Mouse (Mus musculus) megakaryocyte, embryonic 14.5 days (primary cell): ENCODE data around the gene Bcl2. TPM values are rescaled to one million over a fixed set of nuclear protein-coding genes. Genes with fewer than 3 reads are reported as not detected.

Experiments used
- H3K27me3 ChIP-seq: replicated peaks from 2 replicates; pipeline ENCODE3; 2012; ENCODE audit warnings: inconsistent platforms
- H3K36me3 ChIP-seq: replicated peaks from 2 replicates; pipeline ENCODE3; 2012; ENCODE audit warnings: low read length, inconsistent platforms, mixed read lengths
- H3K4me1 ChIP-seq: 2 replicates; pipeline ENCODE4 v1.6.1; 2012; ENCODE audit warnings: inconsistent platforms
- H3K4me3 ChIP-seq: replicated peaks from 2 replicates; pipeline ENCODE3; 2012; ENCODE audit warnings: moderate library complexity, mild to moderate bottlenecking, inconsistent platforms
- H3K9me3 ChIP-seq: 2 replicates; pipeline ENCODE4 v1.6.1; 2012; ENCODE audit warnings: inconsistent platforms
- FLI1 ChIP-seq: IDR thresholded peaks from 2 replicates; pipeline ENCODE4 v1.6.1; 2012; ENCODE audit warnings: low read length, inconsistent platforms, mixed read lengths
- GATA1 ChIP-seq: IDR thresholded peaks from 3 replicates; pipeline ENCODE4 v1.6.1; 2012; ENCODE audit warnings: mixed read lengths, low read length, inconsistent platforms, borderline replicate concordance
- polyA plus RNA-seq: library from polyadenylated mRNA; stranded (reverse); fragments of >175 nt; gene quantifications from 2 replicates; pipeline ENCODE4 v1.2.3, GENCODE M21; 2012; ENCODE audit warnings: low replicate concordance; ENCODE audit not compliant: insufficient read depth

The Bcl2 gene
- polyA plus RNA-seq, 1 experiment = 3.0 TPM

GRCm38 (mm10) chr1:106597575-106598291, 116.3 kb downstream of the Bcl2 start:
- Histone ChIP-seq H3K4me3 (no peak overlapping the region), H3K4me1 (peaks cover 44% of the 10 kb centered on the region), H3K36me3 (peaks cover 2% of the 10 kb centered on the region), H3K27me3 (no peaks in the 10 kb centered on the region), H3K9me3 (no peaks in the 10 kb centered on the region)
- TF ChIP-seq GATA1 = no peak
- no peak for TF ChIP-seq FLI1

GRCm38 (mm10) chr1:106596380-106596779, 117.7 kb downstream of the Bcl2 start:
- Histone ChIP-seq H3K36me3 (peaks cover 2% of the 10 kb centered on the region), H3K4me3 (no peak overlapping the region), H3K9me3 (no peaks in the 10 kb centered on the region), H3K27me3 (no peaks in the 10 kb centered on the region), H3K4me1 (peaks cover 35% of the 10 kb centered on the region)
- TF ChIP-seq FLI1 = no peak
- no peak for TF ChIP-seq GATA1

DNA sequence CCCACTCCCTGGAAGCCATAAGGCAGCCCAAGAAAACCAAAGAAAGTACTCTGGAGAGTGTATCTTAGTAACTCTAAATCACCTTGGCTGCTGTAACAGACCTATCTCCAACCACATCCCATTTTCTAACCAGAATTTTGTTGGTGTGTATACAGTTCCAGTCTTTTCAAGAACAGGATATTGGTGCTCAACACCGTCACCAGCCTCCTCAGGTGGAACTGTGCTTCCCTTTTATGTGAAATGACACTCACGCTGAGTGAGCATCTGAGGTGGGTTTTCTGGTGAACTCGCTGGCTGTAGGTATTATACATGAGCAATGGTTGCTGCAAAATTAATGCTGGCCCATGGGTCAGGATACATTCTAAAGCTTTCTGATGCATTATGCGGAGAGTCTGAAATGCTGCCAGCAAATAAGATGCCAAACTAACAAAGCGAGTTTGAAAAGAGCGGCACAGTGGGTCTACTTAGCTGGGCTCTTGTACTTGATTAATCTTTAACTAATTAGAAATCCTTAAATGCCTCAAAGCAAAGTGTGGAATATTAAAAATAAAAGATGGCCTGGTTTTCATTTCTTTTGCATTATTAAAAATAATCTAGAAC, 118.7 kb downstream of the Bcl2 start:
- TF ChIP-seq GATA1 = no peak
- TF ChIP-seq FLI1 = no peak
- H3K9me3 ChIP-seq = no peaks in the 10 kb centered on the region
- no peak overlapping the region for H3K4me3 ChIP-seq
- peaks cover 2% of the 10 kb centered on the region for H3K36me3 ChIP-seq
- peaks cover 25% of the 10 kb centered on the region for H3K4me1 ChIP-seq
- no peaks in the 10 kb centered on the region for H3K27me3 ChIP-seq

- Histone ChIP-seq H3K4me3 (no peak overlapping the region), H3K27me3 (peaks cover 2% of the 10 kb centered on the region), H3K9me3 (peaks cover 6% of the 10 kb centered on the region; the same call in 1 of the 2 replicates), H3K36me3 (peaks cover 2% of the 10 kb centered on the region), H3K4me1 (peaks cover 3% of the 10 kb centered on the region)
- TF ChIP-seq GATA1 (no peak), FLI1 (no peak)
Measured at GRCm38 (mm10) chr1:106591180-106591774, 122.8 kb downstream of the Bcl2 start.

DNA sequence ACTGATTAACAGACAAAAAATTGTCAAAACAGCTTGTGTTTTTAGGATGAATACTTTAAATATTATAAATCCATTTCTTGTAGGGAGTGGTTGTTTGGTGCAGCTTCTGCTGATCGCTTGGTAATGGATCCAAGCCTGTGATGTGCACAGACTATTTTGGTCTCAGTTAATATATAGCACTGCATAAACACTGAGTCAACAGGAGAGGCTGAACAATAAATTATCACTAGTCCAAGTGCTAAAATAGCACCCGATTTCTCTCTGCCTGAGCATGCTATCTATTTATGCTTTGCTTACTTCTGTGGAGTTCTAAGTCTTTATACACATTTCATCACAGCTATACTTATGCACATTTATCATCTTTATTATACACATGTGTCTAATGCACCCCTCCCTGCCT, 124.9 kb downstream of the Bcl2 start:
- Histone ChIP-seq H3K27me3 (peaks cover 2% of the 10 kb centered on the region), H3K9me3 (peaks cover 6% of the 10 kb centered on the region; the same call in 1 of the 2 replicates), H3K36me3 (no peaks in the 10 kb centered on the region), H3K4me3 (no peak overlapping the region), H3K4me1 (peaks cover 3% of the 10 kb centered on the region)
- TF ChIP-seq FLI1 = no peak
- TF ChIP-seq GATA1 = no peak

DNA sequence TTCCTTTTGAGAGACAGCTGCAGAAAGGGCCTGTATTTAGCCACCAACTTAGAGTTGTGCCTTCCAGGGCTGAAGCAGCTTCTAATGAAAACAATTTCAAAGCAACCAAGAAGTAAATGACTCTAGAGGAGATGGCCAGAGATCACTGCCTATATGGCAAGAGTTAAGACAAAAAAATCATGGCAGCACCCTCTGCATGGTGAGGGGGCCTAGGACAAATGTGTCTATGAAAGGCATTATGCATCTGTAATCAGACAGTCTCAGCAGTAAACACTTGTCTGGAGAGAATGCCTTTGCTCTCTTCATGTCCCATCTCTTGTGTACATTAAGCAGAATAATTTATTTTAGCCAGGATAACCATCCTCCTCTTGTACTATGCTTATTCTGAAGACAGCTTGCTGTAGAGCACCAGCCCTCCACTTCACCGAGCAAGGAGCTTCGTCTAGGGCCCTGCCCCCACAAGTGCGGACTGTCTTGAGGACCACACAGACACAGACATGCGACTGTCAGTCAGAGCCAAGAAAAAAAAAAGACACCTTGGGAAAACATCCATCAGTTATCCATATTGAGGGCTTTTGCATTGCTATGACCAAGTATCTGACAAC, 126.1 kb downstream of the Bcl2 start:
- peaks cover 6% of the 10 kb centered on the region; the same call in 1 of the 2 replicates for H3K9me3 ChIP-seq
- TF ChIP-seq FLI1 (no peak), GATA1 (no peak)
- no peak overlapping the region for H3K4me3 ChIP-seq
- peaks cover 2% of the 10 kb centered on the region for H3K27me3 ChIP-seq
- H3K4me1 ChIP-seq = peaks cover 6% of the 10 kb centered on the region
- H3K36me3 ChIP-seq = no peaks in the 10 kb centered on the region

DNA sequence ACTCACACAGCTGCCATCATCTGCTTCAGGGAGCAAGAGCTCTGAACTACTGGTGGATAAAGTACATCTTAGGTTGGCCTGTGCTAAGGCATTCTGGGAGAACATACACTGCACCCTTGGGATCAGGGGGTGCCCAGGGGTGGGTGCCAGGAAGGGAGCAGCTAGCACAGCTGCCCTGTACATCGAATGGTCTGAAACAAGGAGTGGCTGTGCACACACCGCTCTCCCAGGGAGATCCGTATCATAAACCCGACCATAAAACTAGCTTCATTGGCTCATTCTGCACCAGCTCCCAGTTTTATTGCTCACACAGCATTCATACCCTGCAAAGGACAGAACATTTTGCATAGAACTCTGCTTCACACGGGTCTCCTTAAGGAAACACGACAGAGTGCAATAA, 127.3 kb downstream of the Bcl2 start:
- TF ChIP-seq GATA1 = no peak
- no peak for TF ChIP-seq FLI1
- peaks cover 6% of the 10 kb centered on the region; the same call in 1 of the 2 replicates for H3K9me3 ChIP-seq
- H3K4me3 ChIP-seq = no peak overlapping the region
- no peaks in the 10 kb centered on the region for H3K36me3 ChIP-seq
- peaks cover 15% of the 10 kb centered on the region for H3K4me1 ChIP-seq
- peaks cover 2% of the 10 kb centered on the region for H3K27me3 ChIP-seq

DNA sequence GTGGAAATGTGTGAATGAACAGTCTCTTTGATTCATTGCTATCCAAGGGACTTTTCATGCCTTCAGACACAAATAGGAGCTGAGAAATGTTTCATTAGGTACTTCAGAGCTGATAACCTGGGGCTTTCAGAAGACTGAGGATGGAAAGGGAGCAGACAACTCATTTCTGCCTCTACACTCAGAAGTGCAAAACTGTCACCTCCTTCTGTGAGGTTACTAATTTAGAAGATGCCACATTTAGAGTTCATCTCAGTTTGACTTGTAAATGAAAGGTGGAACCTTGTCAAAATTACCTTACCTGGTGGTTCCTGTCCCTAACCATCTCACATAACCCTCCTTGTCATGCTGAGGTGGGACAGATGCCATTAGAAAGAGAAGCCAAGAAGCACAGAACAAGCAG, 128.7 kb downstream of the Bcl2 start:
- peaks cover 6% of the 10 kb centered on the region; the same call in 1 of the 2 replicates for H3K9me3 ChIP-seq
- peaks cover 29% of the 10 kb centered on the region for H3K4me1 ChIP-seq
- TF ChIP-seq FLI1 = no peak
- TF ChIP-seq GATA1 = no peak
- H3K4me3 ChIP-seq = no peak overlapping the region
- no peaks in the 10 kb centered on the region for H3K36me3 ChIP-seq
- peaks cover 2% of the 10 kb centered on the region for H3K27me3 ChIP-seq

DNA sequence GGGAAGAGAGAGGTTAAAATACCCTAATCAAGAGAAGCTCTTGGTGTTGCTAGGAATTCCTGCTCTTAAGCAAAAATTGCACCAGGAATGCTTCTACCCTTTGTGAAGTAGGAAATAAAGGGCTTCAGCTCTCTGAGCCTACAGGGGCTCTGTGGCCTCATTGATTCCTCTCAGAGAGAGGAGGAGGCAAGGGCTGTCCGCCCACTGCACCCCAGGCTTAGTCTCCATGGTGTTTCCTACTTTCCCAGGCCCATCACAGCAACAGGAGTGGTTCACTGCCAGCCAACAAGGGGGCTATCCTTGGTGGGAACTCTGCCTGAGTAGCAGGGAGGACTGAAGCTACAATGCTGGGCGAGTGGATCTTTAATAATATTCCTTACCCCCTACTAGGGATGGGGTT, 129.2 kb downstream of the Bcl2 start:
- H3K4me1 ChIP-seq = peaks cover 34% of the 10 kb centered on the region
- TF ChIP-seq FLI1 = no peak
- no peak for TF ChIP-seq GATA1
- H3K4me3 ChIP-seq = no peak overlapping the region

DNA sequence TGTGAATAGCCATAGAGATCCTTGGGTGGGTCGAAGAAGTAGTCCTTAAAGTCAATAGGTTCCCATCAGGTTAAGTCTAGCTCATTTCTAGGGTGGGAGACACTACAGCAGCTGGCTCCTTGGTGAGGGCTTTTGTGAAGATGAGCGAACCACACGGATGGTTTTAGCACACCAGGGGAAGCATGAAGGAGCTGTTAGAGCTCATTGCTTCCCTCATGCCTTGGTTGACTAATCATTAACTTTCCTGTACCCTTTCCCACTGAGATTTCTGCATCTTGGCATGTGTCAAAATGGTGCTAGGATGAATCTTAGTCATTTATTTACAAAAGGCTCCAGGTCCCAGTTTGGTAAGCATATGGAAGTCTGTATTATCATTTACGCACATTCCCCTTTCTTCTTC, 129.8 kb downstream of the Bcl2 start:
- peaks cover 2% of the 10 kb centered on the region for H3K27me3 ChIP-seq
- H3K4me3 ChIP-seq = no peak overlapping the region
- H3K4me1 ChIP-seq = peaks cover 38% of the 10 kb centered on the region
- no peak for TF ChIP-seq FLI1
- no peak for TF ChIP-seq GATA1
- peaks cover 6% of the 10 kb centered on the region; the same call in 1 of the 2 replicates for H3K9me3 ChIP-seq
- H3K36me3 ChIP-seq = no peaks in the 10 kb centered on the region

More for the DNA sequence above, 129.2 kb downstream of the Bcl2 start:
- Histone ChIP-seq H3K36me3 (no peaks in the 10 kb centered on the region), H3K27me3 (peaks cover 2% of the 10 kb centered on the region), H3K9me3 (peaks cover 6% of the 10 kb centered on the region; the same call in 1 of the 2 replicates)
